Mouse (Mus musculus): Measurements from ENCODE around the gene Dab1.

The Dab1 gene

DNA sequence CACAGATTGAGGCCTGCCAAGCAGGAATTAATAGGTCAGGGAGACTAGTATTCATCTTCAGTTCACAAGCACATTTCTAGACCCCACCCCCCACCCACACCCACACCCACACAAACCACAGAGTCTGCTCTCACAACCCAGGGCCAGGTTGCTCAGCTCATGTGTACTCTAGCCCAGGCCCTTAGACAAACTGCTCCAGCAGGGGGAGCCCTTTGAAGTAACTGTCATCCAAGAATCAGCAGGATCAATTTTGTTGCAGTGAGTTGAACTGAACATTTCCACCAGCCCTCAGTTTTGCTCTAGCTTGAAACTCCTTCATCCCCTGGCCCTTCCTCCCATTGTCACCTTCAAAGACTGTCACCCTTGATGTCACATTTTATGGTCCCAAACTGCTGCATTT is 1046.4 kb downstream of the Dab1 start:
- DNase-seq (ENCODE audit: low spot score in 2 of 2), result peak in 1 of 2 experiments; percentile 56

DNA sequence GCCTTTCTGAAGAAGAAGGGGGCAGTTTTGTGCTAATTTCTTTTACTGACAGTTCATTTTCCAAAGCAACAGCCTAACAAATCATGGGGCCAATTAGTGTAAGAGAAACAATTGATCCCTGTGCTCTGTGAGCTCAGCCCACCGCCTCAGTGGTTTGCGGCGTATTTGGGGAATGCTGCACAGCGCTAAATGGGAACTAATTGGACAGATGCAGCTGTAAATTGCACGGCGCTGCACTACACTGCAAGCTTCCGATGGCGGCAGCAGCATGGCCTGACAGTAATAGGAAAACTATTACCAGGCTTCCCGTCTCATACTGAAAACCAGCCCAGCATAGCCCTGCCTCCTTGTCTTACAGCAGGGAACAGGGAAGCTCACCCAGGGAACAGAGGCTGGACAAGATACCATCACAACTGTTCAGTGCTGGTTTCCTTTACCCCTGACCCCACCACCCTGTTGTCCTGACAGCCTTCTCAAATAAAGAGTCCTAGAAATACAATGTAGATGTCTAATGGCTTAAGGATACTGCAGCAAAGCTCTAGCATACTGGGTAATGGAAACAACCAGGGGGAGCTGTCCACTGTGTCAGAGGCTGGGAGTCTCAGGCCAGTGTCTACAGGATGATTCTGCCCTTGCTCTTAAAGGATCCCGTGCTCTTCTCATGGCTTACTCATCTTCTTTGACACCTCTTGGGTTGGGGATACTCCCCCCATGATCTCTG is 1047.8 kb downstream of the Dab1 start:
- DNase-seq (ENCODE audit: low spot score in 2 of 2), result no peak

DNA sequence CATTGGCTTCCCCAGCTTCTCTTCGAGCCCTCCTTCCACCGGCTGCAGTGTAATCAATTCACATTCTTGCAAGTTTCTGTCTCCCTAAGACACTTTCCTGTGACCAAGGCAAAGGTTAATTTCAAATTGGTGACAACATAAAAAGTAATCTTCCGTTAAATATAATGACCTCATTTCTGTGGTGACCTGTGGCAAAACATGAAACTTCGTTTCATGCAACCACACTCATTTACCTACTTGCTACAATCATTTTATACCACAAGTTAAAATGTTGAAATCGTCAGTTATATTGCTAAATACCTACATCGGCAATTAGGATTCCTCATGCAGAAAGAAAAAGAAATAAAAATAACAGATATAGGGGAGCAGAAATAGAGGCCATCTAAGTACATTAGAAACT is 1048.9 kb downstream of the Dab1 start:
- no peak for DNase-seq (ENCODE audit: low spot score in 2 of 2)

DNA sequence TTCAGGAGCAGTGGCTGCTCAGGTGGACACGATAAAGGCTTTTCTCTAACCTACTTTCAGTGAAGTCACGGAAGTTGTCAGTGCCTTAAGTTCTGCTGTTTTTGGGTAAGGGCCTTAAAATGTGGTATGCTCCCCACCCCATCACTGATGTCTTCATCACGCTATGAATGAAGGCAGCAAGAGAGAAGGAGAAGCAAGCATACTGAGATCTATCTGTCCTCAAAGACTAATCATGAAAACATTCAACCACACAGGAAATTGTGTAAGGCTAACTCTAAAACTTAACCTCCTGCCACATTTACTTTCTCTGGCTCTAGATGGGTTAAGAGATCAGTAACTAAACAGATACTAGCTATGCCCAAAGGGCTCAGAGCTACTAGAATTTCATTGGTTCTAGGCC is 1050.2 kb downstream of the Dab1 start:
- no peak for DNase-seq (ENCODE audit: low spot score in 2 of 2)

DNA sequence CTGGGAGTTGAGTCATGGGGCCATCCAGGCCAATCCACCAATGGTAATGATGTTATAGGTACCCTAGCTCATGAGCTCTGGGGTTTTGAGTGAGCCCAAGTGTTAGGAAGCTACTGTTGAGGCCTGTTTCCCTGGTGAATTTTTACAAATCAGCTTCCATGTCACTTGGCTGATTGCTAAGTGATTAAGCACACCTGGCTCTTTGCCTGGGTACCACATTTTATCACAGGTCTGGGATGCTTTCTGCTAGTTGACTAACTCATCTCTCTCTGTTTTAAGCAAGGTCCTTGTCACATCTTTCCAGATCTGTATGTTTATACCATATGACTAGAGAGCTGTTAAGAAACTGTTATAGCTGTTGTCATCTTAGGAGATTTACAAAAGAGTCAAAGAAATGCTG is 1051.6 kb downstream of the Dab1 start:
- DNase-seq (ENCODE audit: low spot score in 2 of 2), result no peak

DNA sequence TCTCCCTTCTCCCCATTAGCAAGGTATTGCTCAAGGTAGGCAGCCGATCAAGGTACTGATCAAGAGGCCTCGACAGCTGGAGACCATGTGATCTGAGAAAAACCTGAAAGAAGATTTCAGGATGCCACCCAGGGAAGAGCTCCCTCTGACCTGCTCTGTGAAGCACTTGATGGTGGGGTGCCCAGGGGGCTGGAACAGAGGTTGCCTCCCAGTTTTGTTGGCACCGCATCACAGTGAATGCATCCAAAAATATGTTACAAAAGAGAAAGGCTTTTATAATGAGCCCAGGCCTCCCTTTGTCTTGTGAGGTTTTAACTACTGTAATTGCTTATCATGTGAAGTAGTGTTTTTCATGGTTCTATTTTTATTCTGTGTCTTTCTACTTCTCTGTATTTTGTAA is 1054.2 kb downstream of the Dab1 start:
- no peak for DNase-seq (ENCODE audit: low spot score in 2 of 2)

DNA sequence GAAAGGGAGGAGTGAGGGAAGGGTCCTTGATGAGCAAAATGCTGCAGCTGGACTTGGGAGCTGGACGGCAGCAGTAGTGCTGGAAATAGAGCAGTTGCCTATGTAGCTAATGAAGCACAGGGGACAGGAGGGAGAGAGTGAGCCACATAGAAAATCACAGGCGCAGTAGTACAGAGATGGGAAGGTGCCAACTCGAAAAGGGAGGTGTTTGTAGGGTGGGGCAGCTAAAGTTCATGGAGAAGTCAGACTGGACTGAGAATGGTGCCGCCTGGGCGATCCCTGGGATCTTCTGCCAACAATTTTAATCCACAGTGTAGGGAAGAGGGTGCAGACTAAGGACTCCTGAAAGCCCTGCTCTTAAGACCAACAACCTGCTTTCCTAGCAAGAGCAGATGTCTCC is 1055.5 kb downstream of the Dab1 start:
- DNase-seq (ENCODE audit: low spot score in 2 of 2), result no peak

DNA sequence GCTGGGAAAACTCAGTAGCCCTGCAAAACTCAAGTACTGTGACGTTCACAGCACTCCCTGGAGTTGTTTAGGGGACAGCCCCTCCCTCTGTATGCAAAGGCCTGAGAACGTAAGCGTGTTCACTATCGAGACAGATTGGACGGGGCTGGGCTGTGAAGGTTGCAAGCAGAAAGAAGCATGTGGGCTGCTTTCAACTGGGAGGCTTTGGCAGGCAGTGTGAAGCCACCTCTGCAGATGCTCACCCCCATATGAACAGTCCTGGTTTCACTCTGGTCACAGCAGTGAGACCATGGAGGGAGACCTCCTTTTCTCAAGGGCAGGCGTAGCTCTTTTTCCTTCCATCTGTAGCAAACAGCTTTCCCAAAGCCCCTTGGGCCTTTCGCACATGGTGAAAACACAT is 1059.1 kb downstream of the Dab1 start:
- DNase-seq (ENCODE audit: low spot score in 2 of 2), result peak in 1 of 2 experiments; percentile 62

DNA sequence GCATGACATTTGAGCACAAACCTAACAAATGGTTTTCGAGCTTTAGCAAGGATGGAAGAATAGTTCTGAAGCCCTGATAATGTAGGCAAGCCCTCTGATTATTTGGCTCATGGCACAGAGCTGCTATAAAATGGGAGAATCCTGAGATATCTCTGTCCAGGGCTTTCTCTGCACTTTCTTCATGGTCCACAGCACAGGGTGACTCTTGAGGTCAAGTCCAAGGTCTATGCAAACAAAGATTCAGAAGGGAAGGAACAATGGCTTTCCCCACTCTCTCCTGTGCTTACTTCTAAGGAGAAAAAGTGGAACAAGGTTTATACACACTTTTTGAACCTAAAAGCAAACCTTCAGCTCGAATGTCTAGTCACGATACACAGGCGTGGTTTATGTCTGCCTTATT is 1061.3 kb downstream of the Dab1 start:
- no peak for DNase-seq (ENCODE audit: low spot score in 2 of 2)

DNA sequence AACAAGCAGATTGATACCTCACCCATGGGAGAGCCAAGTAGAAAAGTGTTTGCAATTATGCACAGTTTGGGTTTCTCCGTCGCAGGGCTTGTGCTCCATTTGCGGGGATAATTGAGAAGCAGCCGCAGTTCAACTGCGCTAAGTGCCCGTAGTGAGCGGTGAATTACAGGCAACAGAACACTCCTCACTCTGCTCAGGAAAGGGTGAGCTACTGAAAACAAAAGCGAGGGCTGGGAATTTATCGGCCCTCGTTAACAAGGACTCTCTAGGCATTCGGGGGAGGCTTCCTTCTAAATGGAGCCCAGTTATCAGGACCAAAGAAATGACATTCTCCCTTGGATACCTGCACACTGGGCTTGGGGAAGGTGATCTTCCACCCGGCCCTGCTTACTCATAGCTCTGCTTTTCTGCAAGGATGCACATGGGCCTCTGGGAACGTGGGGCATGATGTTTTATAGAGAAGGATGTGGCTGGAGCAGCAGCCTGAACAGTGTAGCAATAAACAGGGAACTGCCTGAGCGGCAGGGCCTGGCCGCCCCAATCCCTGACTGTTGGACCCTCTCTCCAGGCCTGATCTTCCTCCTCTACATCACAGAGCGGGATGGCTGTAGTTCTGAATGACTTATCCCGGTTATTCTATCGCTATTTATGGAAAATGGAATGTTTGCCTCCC is 1067.1 kb downstream of the Dab1 start:
- DNase-seq (ENCODE audit: low spot score in 2 of 2), result no peak

DNA sequence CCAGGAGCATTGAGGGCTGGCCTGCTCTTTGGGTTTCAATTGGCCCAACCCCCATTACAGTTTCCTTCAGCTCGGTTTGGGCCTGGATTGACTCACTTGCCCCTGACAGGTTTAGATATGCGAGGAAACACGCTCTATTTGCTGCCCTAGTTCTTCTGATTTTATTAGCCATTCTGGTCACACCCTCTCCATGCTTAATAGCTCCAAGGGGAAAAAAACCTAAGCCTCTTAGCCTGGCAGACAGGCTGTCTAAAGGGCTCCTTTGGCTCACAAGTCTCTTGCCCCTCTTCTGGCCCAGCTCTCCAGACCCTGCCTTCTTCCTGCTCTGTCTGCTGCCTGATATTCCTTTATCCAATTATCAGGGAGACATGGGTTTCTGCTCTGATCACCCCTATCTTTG is 1069.9 kb downstream of the Dab1 start:
- no peak for DNase-seq (ENCODE audit: low spot score in 2 of 2)

DNA sequence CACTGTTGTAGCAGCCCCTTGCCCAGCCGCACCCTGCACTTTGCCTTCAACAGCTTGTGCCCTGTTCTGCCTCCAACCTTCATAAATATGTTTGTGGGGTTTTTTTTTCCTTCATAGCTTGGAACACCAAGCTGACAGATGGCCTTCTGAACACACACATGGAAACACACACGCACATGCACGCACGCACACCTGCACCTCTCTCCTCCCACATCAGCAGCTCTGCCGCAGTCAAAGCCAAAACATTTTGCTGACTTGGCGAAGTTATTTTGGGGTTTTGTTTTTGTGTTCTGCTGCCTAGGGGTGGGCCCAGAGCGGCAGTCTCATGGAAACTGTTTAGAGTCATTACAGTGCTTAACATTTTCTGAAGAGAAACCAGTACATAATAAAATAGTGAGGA is 1071.9 kb downstream of the Dab1 start:
- DNase-seq (ENCODE audit: low spot score in 2 of 2), result peak; percentile 46 to 60

DNA sequence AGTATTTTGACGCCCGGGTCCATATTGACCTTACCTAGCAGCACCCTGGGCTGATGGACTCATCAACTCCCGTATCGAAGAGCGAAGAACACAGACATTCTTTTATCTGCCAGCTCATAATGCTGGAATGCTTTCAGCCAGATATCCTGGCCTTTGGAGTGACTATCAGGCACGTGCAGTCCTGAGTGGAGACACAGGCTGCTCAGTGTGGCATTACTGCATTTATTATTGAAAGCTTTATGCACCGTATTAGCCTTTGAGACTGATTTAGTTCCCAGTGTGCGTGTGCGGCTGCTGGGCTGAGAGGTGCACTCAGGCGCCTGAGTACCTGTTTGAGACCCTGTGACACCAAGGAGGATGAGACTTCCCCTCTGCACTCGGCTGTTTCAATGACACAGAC is 1075.0 kb downstream of the Dab1 start:
- DNase-seq (ENCODE audit: low spot score in 2 of 2), result no peak

DNA sequence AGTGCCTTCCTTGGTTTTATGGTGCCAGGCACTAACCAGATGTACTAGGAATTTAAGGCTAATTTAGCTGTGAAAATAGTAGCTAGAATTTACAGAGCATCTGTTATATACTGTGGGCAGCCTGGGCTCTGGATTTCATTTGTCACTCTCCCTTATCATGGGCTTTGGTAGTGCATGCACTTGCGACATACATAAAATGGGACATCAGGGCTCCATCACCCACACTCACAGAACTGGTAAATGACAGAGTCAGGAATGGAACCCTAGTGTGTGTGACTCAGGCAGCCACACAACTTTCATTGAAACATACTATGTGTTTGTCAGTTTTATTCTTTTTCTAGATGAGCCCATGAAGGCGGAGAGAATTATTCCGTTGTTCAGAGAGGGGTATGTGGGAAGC is 1077.4 kb downstream of the Dab1 start:
- DNase-seq (ENCODE audit: low spot score in 2 of 2), result no peak

DNA sequence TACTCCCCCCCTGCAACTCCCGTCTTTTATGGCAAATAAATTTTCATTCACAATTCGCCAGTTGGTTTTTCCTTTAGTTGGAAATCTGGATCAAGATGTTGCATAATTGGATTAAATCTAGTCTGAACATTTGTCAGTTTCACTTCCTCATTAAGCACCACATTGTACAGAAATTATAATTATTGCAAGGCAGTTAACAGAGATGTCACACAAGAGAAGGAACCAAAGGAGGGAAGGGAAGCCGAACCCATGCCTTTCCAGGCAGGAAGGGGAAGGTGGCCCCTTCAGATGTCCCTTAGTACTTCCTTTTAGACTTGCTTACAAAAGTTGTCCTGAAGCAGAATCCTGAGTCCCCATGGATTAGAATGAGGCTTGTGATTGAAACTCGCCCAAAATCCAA is 1078.5 kb downstream of the Dab1 start:
- no peak for DNase-seq (ENCODE audit: low spot score in 2 of 2)

DNA sequence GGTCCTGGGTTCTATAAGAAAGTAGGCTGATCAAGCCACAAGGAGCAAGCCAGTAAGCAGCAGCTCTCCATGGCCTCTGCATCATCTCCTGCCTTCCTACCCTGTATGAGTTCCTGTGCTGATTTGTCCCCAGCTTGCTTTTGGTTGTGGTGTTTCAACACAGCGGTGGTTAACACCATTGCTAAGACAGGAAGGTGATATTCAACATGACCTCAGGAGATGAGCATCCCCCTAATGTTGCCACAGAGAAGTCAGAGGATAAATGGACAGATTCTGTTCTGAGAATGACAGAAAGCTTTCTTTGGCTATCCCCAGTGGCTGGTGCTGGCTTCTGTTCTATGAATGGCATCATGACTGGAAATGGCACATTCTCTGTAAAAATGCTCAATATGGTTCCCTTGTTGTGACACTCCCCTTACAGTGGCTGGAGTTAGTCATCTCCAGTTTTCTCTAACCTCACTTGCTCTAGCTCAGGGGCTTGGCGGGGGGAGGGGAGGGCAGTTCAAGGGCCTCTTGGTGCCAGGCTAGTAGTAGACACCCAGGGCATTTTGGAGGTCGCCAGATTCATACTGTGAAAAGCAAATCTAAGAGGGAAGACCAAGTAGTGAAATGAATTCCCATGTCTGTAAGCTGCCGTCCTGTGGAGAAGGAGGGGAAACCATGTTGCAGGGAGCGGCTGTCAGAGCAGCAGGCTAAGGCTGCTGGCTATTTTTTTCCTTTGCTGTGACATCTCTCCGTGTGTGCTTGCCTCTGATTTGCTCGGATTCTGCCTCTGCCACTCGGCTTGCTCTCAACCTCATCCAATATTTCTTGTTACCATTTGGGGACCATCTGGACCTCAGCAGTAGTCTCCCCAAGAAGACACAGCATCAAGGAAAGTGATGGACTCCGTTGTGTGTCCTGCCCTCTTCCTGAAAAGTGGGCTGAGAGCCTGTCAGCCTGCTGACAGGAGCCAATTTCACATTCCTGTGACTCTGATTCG is 1086.8 kb downstream of the Dab1 start:
- no peak for DNase-seq (ENCODE audit: low spot score in 2 of 2)

DNA sequence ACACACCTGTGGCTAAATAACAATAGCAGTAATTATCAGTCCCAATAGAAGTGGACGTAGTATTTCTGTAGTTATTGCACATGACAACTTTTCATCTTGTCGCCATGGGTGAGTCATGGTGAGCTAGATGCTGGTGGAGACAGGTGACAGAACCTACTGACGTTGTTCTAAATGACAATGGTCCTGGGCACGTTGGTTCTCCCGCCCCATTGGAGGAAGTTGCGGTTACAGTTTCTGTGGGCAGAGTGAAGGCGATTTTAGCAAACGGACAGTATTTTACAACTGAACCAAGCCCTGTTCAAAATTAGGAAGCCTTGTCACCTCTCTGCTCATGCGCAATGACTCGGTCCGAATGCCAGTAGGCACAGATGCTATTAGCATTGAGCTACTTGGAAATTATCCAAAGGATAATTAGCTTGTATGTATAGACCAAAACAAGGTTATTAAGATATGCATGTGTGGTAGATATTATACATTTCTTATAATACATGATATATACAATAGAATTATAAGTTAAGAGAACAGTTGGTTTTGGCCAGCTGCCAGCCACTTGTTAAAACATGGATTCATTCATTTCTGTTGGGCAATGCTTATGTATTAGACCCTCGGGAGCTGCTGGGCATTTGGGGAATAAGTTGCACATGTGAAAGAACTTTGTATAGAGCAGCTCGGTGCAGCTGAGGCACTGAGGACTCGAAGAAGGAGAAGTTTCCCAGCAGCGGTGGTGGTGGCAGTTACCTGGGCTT is 1093.4 kb downstream of the Dab1 start:
- DNase-seq (ENCODE audit: low spot score in 2 of 2), result no peak

DNA sequence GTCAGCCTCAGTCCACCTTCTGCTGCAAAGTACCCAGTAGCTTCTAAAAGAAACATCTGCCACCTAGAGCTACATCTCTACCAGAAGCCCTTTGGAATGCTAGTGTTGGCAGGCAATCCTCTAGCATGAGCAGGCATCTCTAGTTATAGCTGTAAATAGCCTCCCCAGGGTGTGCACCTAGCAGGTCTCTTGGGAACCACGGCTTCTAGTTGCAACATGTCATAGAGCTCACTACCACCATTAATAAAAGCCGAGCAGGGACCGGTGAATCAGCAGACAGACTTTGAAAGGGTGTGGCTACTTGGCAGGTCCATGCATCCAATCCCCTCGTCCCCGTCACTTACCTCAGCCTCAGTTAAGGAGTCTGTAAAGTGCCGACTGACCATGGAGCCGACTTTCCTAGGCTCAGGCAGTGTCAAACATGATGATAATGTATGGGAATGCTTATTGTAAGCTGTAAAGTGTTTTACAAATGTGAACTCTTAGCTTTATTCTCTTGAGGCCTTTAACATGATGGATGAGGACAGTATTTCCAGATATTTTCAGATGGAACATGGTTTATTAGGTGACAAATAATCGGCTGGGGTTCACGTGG is 1095.9 kb downstream of the Dab1 start:
- DNase-seq (ENCODE audit: low spot score in 2 of 2), result no peak

DNA sequence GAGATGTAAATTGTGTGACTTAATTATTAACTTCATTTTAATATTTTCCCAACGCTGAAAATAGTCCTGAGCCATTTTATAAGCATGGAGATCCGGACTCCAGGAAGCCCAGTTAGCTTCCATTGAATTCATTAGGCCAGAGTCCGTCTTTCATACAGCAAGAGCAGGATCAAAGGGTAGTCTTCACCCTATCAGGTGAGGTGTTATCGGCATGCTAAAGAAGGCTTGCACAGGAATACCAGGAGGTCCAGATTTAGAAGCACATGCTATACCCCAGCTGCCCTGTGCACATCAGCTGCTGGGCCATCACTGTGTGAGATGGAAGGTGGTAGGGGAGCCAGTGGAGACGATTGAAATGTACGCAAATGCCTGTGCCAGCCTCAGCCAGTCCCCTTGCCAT is 1096.7 kb downstream of the Dab1 start:
- DNase-seq (ENCODE audit: low spot score in 2 of 2), result no peak

DNA sequence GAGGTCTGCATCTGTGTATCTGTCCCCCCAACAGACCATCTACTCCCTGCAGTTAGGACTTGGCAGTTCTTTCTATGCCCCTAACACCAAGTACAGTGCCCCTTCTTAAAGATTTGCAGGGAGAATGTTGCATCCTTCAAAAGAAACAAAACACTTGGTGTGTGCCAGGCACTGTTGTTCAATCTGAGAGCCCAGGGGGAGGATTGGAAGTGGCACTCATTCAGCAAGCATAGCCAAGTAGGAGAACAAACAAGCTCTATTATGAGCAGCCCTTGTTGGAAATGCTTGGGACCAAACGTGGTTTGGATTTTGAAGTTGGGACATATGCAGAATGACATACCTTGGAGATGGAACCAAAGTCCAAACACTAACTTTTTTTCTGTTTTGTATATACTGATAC is 1097.3 kb downstream of the Dab1 start:
- DNase-seq (ENCODE audit: low spot score in 2 of 2), result no peak
